Mouse (Mus musculus) ES-E14 (cell line): Measurements from ENCODE around the gene Dcaf8. TPM values are rescaled to one million over a fixed set of nuclear protein-coding genes. Genes with fewer than 3 reads are reported as not detected.

ENCODE experiments used
- DNase-seq: peaks from one replicate; pipeline ENCODE4 v3.0.0-alpha.2; 2013; ENCODE audit warnings: low read depth, low spot score
- H3K27ac ChIP-seq: 2 replicates; pipeline ENCODE4 v1.5.1; 2012; ENCODE audit warnings: low read depth, mild to moderate bottlenecking, low read length, moderate library complexity, mixed read lengths; ENCODE audit not compliant: poor library complexity, insufficient read depth, severe bottlenecking
- H3K36me3 ChIP-seq: 2 replicates; pipeline ENCODE4 v1.6.1; 2012; ENCODE audit warnings: mild to moderate bottlenecking, low read length, moderate library complexity, mixed read lengths; ENCODE audit not compliant: control insufficient read depth, poor library complexity, insufficient read depth, severe bottlenecking
- H3K4me1 ChIP-seq, 2 experiments: fragments of 150-350 bp in 1 of 2; sonication (generic) in 1 of 2; 2 replicates each; pipeline ENCODE4 v1.6.1; 2012; ENCODE audit warnings: low read length in 2 of 2, mild to moderate bottlenecking in 1 of 2, mixed read lengths in 1 of 2; ENCODE audit not compliant: control insufficient read depth in 2 of 2, insufficient read depth in 2 of 2, poor library complexity in 1 of 2
- H3K4me3 ChIP-seq, 2 experiments: fragments of 150-350 bp in 1 of 2; sonication (generic) in 1 of 2; 2 replicates each; pipeline ENCODE4 v1.5.1; 2012; ENCODE audit warnings: low read length in 2 of 2, low read depth in 1 of 2, mild to moderate bottlenecking in 1 of 2, mixed read lengths in 1 of 2; ENCODE audit not compliant: insufficient read depth in 1 of 2, poor library complexity in 1 of 2, severe bottlenecking in 1 of 2
- H3K9ac ChIP-seq: 2 replicates; pipeline ENCODE4 v1.6.1; 2012; ENCODE audit warnings: low read depth, mild to moderate bottlenecking, low read length, mixed read lengths; ENCODE audit not compliant: poor library complexity, insufficient read depth, severe bottlenecking
- H3K9me3 ChIP-seq: fragments of 150-350 bp; sonication (generic); 2 replicates; pipeline ENCODE4 v1.6.1; 2012; ENCODE audit warnings: low read depth, mild to moderate bottlenecking, low read length; ENCODE audit not compliant: control insufficient read depth, insufficient read depth
- CHD2 ChIP-seq: IDR thresholded peaks from 2 replicates; pipeline ENCODE4 v1.6.1; 2014; ENCODE audit warnings: mild to moderate bottlenecking, low read depth, low read length, inconsistent platforms
- HCFC1 ChIP-seq: IDR thresholded peaks from 2 replicates; pipeline ENCODE4 v1.6.1; 2012; ENCODE audit warnings: low read length, inconsistent platforms, borderline replicate concordance; ENCODE audit not compliant: insufficient read depth
- MAFK ChIP-seq: IDR thresholded peaks from 2 replicates; pipeline ENCODE4 v1.6.1; 2014; ENCODE audit warnings: mild to moderate bottlenecking, low read depth, low read length, inconsistent platforms; ENCODE audit not compliant: insufficient read depth
- ZC3H11A ChIP-seq: IDR thresholded peaks from 2 replicates; pipeline ENCODE4 v1.6.1; 2012; ENCODE audit warnings: low read depth, mild to moderate bottlenecking, inconsistent platforms, low read length, borderline replicate concordance
- ZNF384 ChIP-seq: IDR thresholded peaks from 2 replicates; pipeline ENCODE4 v1.6.1; 2012; ENCODE audit warnings: low read depth, low read length, inconsistent platforms
- in situ Hi-C, 2 experiments: fragments of 600-800 bp; cut with MboI; formaldehyde crosslinking; loops; one replicate each; pipeline ENCODE4 v1.15.1; 2025; ENCODE audit warnings: low sequenced_read_pairs in 2 of 2, inconsistent platforms in 1 of 2; ENCODE audit not compliant: unreplicated experiment in 2 of 2
- total RNA-seq: library from RNA; depleted of rRNA; stranded (reverse); fragments of 300-350 nt; gene quantifications from 2 replicates; pipeline ENCODE4 v1.2.3, GENCODE M21; 2012

Gene Dcaf8
- total RNA-seq, 1 experiment = 58.0 TPM

DNA sequence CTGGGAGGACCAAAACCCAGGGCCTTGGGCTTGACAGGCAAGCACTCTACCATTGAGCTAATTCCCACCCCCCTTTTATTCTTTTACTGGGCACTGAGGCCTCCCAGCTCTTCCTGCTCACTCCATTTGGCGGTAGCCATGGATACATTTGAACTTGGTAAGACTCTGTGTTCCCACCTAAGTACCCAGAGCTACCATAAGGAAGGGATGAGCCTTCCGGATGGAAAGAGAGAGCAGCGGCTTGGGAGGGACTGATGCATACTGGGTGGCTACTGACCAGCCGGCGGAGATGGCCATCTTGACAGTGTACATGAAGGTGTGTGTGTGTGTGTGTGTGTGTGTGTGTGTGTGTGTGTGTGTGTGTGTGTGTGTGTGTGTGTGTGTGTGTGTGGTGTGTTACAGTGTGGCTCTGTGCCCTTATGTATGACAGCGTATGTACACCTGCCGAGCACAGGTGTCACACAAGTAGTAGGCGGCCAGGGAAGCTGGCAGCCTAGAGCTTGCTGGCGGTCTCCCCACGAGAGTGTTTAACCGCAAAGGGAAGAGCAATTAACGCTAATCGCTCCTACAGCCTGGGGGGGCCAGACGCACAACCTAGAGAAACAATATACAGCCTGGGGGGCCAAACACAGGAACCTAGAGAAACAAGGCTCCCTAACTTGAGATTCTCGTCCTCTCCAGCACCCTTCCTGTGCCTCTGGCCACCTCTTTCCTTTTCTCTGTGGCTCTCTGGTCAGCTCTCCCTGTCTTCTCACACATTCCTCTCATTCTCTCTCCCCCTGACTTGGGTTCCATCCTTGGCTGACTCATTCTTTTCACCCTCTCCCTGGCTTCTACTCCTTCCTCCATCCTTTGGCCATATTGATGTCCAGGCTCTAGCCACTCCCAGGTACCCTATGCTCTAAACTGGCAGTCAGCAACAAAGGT is 57.2 kb downstream of the Dcaf8 start:
- Histone ChIP-seq H3K36me3 (peaks cover 12% of the 10 kb centered on the region; the same call in 1 of the 2 replicates), H3K4me1 (peaks cover 2 to 47% of the 10 kb centered on the region in 2 experiments; a peak in 3 of 4 replicates), H3K27ac (no peak overlapping the region), H3K9me3 (no peaks in the 10 kb centered on the region), H3K9ac (no peak overlapping the region), H3K4me3 (no peak overlapping the region)
- no peak for DNase-seq
- in situ Hi-C loops = no loop called here
- no peak for TF ChIP-seq ZC3H11A
- TF ChIP-seq HCFC1 = no peak
- no peak for TF ChIP-seq ZNF384
- no peak for TF ChIP-seq MAFK
- TF ChIP-seq CHD2 = no peak

DNA sequence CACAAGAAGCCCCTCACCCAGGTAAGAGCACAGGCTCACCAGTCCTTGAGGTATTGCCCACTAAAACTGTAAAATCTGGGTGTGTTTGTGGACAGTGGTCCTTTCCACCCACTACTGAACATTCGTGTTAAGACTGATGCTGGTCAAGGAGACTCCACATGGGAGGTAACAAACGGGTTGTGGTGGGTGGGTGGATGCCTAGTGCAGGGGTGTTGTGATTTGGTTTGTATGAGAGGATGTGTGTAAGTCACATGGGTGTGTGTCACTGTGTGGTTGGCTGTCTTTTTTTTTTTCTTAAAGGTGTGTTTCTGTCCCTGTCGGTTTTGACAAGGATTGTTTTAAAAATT is 57.8 kb downstream of the Dcaf8 start:
- Histone ChIP-seq H3K9me3 (no peaks in the 10 kb centered on the region), H3K4me1 (peaks cover 2 to 46% of the 10 kb centered on the region in 2 experiments; a peak in 3 of 4 replicates), H3K9ac (no peak overlapping the region), H3K4me3 (peak overlapping the region in 1 of 2 experiments; percentile 88; a peak in 1 of 4 replicates), H3K27ac (no peak overlapping the region), H3K36me3 (peaks cover 8% of the 10 kb centered on the region; the same call in 1 of the 2 replicates)
- in situ Hi-C loops = no loop called here
- no peak for TF ChIP-seq MAFK
- TF ChIP-seq ZC3H11A = no peak
- no peak for TF ChIP-seq HCFC1
- DNase-seq = no peak

DNA sequence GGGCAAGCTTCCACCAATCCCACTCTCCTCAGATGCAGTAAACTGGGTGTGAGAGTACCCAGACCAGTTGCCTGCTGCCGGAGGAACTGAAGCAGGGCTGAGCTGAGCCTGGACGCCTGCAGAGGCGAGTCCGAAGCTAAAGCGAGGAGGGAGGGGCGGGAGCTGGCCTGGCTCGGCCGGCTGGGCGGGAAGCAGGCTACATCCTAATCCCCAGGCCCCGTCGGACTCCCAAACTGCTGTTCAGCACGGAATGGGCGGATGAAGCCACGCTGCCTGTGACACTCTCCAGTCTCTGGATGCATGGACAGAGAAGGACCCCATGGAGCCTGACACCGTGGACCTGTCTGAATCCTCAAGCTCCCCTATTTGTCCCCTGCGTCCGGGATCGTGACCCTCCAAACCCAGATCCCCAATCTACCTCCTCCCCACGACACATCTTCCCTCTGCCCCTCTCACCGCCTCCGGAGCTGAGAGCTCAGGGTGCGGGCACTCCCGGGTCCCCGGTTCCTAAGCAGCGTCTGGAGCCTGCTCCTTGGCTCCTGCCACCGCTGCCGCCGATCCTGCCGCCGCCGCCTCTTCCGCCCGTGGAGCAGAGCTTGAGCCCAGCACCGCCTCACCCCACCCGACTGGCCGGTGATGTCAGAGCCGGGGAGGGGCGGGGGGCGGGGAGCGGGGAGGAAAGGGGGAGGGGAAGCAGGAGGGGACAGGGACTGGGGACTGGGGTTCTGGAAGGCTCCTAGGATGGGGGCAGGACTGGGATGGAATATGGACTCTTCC is 58.4 kb downstream of the Dcaf8 start, which contains the start of gene Pea15a:
TSS of gene Pea15a (minus strand) at position 664 of the 777 bp plus-strand sequence.
- DNase-seq = peak; percentile 50
- Histone ChIP-seq H3K27ac (peak within 1 kb of the TSS; percentile 34; the same call in 1 of the 2 replicates), H3K36me3 (peaks cover 4% of the 10 kb centered on the region; the same call in 1 of the 2 replicates), H3K4me3 (peak within 1 kb of the TSS; percentile 77 to 88), H3K9me3 (no peaks in the 10 kb centered on the region), H3K4me1 (peaks cover 2 to 41% of the 10 kb centered on the region in 2 experiments; a peak in 3 of 4 replicates), H3K9ac (peak within 1 kb of the TSS; percentile 86)
- TF ChIP-seq ZNF384 (no peak), HCFC1 (no peak), ZC3H11A (no peak), CHD2 (no peak), MAFK (no peak)
- in situ Hi-C loops = no loop called here

DNA sequence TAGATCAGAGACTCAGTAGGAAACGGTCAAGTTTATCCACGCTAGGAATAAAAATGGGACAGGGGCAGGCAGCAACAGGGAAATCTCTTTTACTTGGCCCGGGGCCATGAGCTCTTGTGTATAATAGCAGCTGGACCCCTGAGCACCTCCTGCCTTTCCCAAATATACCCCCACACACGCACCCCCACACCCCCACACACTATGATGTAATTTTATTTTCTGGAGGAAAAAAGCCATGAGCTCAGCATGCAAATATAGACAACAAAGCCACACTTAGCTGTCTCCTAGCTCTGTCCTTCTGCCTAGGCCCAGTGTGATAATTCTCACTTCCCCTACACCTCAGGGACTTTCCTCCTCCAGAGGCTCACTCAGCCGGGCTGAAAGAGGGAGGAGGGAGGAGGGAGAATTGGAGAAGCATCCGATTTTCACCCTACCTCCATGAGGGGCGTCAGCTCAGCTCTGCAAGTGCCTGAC is 59.3 kb downstream of the Dcaf8 start:
- no peak overlapping the region for H3K9ac ChIP-seq
- in situ Hi-C loops = no loop called here
- DNase-seq = no peak
- H3K36me3 ChIP-seq = peaks cover 1% of the 10 kb centered on the region; the same call in 1 of the 2 replicates
- H3K9me3 ChIP-seq = no peaks in the 10 kb centered on the region
- no peak overlapping the region for H3K4me3 ChIP-seq
- peaks cover 4 to 40% of the 10 kb centered on the region in 2 experiments for H3K4me1 ChIP-seq
- no peak overlapping the region for H3K27ac ChIP-seq
- no peak for TF ChIP-seq ZNF384
- no peak for TF ChIP-seq MAFK
- no peak for TF ChIP-seq HCFC1
